Mouse (Mus musculus) thymus, postnatal 10 days (tissue): ENCODE results near the gene Zfyve27.

Source experiments
- DNase-seq, 2 experiments: peaks; one replicate each; pipeline ENCODE4 v3.0.0; 2021; ENCODE audit warnings: low spot score in 2 of 2

Zfyve27 gene

DNA sequence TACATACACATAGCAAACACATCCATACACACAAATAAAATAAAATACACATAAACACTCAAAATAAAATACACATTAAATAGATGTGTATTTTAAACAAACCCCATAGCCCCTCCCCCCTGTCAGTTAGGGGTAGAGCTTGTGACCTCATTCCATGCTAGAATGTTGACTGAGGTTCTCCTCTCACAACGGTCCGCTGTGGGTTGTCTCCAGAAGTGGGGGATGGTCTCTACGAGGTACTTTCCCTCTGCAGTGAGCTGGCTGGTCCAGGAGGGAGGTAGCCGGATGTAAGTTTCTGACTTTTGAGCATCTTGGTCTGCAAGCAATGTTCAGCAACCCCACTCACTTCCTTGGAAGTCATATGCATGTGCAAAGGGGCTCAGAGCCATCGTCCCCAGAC is at the start of gene Zfyve27:
TSS of gene Zfyve27 (plus strand) at position 188 of the 400 bp plus-strand sequence.
- DNase-seq: no peak

DNA sequence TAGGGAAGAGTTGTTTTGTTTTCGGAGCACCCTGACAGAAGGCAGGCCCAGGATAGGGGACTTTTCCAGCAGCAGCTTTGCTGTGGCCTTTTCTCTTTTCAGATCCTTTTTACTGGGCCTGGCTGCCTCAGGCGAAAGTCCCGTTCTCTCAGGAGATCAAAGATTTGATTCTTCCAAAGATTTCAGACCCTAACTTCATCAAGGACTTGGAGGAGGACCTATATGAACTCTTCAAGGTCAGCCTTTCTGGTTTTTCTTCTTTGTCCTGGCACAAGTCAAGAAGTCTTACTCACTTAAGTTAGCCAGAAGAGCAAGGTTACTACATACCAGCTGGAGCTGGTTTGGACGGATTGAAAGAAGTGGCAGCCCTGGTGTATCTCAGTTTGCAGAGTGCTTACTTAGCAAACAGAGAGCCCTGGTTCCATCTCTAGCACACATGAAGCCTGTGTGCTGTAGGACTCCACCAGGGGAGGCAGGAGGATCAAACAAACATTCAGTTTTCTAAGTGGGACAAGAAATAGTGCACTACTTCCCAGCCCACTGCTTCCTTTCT is 47.9 kb upstream of the Zfyve27 start:
- DNase-seq: no peak

DNA sequence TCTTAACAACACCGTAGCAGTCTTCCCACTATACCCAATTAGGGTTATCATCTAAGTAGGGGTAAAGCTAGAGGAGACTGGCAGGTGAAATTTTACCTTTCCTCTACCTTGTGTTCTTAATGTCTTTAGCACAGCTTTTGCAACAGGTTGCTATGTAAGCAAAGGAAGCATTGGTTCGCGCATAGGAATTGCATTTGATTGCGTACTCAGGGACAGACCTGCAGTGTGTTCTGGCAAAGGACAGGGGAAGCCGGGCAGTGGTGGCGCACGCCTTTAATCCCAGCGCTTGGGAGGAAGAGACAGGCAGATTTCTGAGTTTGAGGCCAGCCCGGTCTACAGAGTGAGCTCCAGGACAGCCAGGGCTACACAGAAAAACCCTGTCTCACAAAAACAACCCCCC is 45.6 kb upstream of the Zfyve27 start:
- no peak for DNase-seq

DNA sequence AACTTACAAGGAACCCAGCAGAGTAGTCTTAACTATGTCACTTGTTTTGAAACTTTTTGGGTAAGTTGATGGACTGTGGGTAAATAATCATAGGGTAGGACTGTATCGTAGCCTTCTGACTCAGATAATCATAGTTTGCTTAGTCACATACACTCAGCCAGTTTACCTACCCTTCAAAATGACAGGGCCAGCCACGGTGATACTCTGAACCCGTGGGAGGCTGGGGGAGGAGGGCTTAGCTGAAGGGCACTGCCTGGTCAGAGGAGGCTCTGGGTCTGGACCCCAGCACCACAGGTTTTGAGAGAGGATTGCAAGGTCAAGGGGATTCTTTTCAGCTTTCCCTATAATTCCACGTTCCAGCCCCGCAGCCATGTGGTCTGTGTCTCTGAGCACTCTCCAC is 45.2 kb upstream of the Zfyve27 start:
- no peak for DNase-seq

DNA sequence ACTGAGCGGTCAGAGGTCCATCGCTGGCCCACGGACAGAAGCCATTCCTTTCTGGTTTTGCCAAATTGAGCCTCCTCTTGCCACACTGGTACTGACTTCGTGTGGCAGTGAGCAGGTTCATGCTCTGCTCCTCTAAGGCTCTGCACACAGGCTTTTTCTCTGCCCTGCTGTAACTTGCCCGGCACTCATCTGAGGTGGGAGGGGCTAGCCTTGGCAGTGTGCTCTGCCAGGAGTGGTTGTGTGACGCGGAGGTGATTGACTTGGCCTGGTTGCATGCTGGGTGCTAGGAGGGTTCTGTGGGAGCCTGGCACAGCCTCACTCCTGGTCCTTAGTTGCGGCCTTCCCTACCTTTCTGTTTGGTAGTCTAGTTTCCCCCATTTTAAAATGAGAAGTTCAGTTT is 43.3 kb upstream of the Zfyve27 start:
- no peak for DNase-seq

DNA sequence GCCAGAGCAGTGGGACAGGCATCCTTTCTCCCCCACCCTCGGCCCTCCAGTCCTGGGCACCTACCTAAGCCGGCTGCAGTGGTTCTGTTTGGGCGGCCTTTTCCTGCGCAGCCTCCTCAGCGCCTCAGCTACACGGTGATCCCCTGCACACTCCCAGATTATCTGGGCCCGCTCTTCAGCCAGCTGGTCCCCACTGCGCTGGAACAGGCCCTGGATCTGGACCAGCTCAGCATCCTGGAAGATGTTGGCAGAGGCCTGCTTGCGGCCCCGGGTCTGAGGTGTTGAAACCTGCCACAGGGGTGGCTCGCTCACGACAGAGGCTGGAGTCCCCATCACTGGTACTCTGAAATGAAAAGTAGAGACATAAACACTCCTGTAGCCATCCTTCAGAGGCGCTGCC is 39.1 kb upstream of the Zfyve27 start:
- DNase-seq: no peak

DNA sequence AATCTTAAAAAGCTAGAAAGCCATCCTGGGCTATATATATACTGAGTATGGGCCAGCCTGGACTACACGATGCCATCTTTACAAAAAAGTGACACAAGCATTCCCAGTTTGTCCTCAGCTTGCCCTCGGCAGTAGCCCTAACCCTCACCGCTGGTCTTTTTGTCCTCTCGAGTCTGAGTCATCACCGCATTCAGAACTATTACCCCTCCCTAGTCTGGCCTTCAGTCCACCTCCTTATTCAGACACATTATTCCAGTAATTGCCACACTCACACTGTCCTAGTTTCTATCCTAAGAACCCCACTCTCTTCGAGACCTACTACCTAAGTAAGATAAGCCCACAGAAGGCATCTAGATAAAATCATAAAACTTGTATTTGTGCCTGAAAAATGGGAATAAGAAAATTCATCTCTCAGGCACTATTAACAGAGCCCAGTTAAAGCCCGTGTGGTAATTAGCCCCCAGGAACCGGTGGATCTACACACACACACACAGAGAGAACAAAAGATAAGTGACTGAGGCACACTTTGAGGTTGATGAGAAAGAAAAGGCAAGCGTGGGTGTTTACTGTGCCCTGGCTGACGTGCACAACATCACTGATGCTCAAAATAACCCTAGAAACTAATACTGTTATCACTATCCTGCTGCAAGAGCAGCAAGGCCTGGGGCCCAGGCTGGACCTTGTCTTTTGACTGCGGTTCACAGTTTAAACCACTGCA is 38.1 kb upstream of the Zfyve27 start:
- DNase-seq: no peak

DNA sequence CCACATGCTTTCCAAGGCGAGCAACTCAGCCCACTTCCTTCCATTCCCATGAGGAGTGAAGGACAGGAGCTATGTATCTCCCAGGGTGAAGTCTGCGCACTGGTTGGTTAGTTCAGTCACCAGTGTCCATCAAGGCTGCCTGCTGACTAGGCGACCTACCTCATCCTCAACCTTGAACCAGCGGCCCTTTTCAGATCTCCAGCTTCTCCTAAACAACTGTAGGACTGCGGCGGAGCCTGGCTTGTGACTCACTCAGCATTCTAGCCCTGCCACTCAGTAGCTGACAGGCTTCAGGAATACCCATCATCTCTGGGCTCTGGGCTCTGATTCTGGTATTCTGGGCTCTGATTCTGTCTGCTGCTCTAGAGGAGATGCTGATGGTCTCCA is 37.5 kb upstream of the Zfyve27 start:
- DNase-seq: no peak

DNA sequence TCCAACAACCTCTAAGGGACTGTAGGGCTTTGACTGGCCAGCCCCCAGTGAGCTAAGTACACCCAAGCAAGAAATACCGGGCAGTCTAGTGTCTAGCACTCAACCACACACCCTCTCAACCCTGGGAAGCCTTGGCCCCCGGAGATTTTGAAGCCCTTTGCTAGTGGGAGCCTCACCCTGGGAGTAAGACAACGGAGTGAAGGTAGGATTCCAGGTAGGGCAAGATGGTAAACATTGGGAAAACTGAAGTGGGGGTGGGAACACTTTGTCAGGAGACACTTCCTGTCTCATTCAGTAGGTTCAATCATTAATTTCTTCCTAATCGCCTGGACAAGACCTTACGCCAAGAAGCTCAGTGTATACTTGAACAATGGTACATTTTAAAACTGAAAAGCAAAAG is 36.7 kb upstream of the Zfyve27 start:
- no peak for DNase-seq

DNA sequence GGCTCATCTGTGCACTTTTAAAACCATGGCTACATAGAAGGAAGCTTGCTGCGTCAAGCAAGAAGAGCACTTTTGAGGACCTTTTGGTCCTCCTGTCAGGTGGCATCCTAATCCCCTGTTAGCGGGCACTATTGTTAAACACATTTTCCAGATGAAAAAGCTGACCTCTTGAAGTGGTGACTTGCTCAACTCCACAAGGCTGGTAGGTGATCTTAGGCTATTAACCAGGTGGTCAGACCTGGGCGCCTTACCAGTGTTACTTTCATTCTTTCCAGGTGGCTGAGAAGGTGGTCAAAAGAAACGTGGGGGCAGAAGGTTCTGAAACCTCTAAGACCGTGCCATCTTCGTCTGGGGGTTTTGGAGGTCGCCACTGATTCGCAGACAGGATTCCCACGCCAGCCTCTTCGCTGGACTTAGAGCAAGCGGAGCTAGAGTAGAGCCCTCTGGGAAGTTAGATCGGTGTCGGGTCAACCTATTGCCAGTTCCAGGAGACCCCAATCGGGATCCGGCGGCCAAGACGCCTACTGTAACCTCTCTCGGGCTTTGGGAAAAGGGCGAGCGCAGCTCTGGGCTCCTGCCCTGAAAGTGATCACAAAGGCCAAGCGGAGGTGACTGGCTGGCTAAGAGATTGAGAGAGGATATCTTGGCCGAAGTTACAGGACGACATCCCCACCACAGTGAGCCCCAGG is 35.6 kb upstream of the Zfyve27 start:
- no peak for DNase-seq

DNA sequence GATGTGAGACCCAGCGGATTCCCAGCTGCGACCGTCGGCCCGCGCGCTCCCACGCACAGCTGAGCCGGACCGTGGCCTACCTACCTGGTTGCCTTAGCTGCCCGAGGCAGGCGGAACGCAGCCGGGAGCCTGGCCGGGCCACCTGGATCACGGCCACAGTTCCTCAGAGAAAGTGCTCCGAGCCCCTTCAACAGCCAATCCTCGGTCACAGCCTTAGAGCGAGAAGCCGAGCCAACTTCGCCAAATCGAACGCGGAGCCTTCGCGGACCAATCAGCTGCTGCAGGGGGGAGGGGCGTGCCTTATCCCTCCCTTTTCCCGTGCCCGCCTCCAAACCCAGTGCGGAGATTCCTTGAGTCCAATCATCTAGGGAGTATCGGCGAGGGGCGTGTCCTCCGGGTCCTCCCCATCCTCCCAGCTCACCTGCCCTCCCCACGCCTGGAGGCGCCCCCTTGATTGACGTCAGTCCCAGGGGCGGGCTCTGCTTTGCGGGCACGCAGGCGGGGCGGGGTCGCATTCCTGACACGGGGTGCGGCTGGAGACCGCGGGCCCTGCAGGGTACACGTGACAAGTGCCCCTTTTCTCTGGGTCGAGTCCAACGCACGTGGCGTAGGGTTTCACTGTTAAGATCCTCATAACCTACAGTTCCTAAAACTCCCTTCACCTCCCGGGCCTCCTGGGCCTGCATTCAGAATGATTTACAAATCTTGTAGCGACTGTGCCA is 34.8 kb upstream of the Zfyve27 start, which contains the start of gene Avpi1:
TSS of gene Avpi1 (minus strand) at position 273 of the 722 bp plus-strand sequence.
- peak; percentile 91 to 96 for DNase-seq

DNA sequence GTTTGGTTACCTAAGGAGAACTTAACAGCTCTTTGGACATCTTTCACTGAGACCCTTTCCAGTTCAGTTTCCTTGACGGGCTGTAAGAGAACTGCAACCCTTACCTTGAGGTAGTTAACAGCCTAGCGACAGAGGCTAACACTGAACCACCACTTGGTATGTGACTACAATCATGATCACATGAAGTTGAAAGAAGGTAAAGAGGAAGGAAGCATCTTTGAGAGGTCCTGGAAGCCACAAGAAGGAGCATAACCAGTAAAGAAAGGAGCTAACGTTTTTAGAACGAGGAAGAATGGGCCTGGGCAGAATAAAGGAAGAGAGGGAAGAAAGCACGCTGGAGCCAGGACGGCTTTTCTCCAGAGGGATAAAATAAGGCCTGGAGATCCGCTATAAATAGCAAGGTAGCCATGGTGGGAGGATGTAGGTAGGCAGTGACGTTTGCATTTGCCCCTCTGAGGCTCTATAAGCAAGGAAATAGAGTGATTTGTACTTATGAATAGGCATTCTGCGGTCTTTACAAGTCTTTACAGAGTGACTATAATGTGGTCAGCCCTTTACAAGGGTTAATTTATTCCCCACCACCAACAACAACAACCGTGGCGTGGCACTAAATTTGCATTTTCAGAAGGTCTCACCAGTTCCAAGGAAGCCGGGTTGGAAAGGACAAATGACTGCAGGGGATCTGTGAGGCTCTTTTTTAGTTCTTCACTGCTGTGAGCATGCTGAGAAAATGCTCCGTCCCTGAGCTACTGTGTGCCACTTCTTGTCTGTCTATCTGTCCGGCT is 34.0 kb upstream of the Zfyve27 start:
- no peak for DNase-seq

DNA sequence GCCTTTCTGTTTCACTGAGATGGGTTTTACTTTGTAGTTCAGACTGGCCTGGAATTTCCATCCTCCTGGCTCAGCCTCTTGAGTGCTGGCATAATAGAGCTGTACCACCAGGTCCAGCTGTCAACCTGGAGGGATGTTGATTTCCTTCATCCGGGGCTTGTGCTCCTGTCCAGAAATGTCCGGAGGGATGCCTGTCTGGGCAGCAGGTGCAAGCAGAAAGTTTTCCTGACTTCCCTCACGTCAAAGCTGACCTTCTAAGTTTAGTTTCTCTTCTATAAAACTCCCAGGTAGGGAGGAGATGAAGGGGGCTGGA is 33.5 kb upstream of the Zfyve27 start:
- DNase-seq: no peak

DNA sequence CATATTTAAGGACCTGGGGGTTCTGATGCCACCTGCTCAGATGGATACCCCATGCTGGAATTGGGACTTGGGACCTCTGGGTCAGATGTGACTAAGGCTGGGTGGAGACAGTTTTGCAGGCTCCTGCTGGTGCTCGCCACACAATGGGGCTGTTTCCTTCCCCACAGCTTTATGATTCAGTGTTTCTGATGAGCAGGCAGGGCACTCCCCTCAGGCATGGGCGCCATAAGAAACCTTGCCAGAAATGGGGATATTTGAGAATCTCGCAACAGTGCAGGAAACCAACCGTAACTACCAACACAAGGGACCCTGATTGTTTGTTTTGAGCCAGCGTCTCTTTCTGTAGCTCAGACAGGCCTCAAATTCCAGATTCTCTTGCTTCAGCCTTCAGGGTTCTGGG is 32.6 kb upstream of the Zfyve27 start:
- no peak for DNase-seq

DNA sequence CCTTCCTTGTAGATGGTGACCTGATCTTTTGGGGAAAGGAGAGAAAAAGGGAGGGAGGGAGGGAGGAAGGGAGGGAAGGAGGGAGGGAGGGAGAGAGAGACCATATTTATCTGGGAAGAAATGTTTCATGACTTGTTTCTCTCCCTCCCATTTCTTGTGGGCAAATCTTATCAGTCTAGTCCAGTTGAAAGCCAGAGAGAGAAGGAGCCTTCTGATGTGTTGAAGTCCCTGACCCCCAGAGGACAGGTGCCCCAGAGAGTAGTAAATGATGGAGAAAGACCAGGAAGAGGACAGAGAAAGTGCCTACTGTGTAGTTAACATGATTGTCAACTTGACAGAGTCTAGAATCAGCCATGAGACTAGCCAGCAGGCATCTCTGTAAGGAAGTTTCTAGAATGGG is 28.7 kb upstream of the Zfyve27 start:
- no peak for DNase-seq

DNA sequence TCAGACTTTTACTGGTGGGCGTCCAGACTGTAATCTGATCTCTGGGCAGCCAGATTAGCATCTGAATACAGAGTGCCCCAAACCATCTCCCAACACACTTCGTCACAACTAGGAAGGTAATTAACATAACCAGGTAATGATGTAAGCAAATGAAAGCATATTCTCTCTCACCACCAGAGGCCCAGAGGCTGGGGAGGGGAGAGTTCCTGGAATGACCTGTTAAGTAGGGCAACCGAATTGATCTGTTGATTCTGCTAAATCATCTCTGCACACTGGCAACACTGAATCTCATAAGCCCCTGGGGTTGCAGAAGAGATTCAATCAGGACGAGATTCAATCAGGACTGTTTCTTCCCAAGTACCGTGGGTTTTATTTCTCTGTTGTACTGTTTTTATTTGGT is 27.6 kb upstream of the Zfyve27 start:
- DNase-seq: no peak

DNA sequence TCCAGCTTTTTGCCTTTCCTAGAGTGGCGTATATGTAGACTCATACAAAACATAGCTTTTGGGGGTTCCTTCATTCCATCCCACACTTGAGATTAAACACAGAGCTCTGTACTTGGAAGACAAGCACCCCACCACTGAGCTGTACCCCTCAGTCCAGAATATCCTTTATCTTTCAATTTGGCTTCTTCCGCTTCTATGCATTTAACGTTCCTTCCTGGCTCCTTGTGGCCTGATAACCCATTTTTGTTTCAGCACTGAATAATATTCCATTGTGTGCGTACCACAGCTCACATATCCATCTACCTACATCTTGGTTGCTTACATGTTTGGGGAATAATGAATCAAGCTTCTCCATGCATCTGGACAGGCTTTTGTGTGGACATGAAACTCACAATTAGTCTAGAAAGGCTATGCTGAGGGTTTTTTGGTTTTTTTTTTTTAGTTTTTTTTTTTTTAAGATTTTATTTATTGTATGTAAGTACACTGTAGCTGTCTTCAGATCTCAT is 26.5 kb upstream of the Zfyve27 start:
- DNase-seq: no peak

DNA sequence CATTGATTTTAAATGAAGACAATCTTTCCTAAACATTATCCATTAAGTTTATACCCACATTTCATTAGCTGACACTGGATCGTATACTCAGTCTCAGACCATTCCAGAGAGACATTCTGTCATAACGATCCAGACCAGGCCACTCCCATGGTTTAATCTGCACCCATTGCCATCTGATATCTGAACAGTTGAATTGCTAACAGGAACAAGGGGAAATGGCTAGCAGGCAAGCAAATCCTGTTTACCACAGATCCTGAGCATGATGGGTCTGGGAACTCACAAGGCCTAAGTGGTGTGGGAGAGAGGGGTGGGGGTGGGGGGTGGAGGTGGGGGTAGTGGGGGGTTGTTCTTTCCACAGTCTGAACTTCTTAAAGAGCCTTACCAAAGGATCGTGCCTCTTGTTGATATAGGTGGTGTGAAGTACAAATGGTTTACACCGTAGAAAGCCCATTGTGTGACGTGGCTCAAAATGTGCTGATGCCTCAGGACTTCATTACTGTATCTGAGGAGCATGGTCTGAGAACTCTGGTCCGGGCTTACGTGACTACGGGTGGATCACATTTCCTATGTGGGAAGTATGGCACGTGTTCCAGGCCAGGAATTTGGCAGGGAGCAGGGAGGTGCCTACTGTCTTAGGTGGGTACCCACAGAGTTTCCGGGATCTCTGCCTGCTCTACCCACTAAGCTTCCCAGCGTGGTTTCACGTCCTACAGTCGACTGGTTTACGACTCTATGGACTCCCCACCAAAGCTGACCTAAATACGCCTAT is 25.1 kb upstream of the Zfyve27 start:
- DNase-seq: no peak

DNA sequence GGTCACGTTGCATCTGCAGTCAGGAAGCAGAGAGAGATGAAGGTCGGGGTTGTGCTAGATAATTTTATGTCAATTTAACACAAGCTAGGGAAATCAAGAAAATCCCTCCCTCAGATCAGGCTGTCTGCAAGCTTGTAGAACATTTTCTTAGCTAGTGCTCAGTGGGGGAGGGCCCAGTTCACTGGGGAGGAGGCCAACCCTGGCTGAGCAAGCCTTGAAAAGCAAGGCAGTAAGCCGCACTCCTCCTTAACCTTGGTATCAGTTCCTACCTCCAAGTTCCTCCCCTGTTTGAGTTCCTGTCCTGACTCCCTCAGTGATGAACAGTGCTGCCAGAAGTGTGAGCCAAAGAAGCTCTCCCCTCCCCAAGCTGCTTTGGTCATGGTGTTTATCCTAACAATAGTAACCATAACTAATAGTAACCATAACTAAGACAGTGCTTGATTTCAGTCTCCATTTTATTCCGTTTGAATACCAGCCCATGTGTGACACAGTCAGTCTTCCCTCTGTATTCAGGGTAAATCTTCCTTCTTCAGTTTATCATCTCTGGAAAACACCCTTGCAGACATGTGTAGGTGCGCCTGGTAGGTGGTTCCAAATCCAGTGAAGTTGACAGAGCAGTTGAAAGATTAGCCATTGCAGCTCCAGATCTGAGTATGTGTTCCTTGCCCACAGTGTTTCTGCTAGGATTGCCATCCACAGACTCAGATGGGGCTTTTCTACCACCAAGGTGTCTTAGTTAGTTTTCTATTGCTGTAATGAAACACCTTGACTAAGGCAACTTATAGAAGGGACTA is 23.8 kb upstream of the Zfyve27 start:
- no peak for DNase-seq

DNA sequence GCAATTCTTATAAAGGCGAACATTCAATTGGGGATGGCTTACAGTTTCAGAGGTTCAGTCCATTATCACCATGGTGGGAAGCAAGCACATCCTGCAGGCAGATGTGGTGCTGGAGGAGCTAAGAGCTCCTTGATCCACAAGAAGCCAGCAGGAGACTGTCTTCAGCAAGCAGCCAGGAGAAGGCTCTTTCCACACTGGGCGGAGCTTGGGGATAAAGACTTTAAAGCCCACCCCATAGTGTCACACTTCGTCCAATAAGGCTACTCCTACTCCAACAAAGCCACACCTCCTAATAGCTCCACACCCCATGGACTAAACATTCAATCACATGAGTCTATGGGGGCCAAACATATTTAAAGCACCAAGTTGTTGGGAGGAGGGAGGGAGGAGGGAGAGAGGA is 21.8 kb upstream of the Zfyve27 start:
- DNase-seq: no peak
